Mouse (Mus musculus) liver, embryonic 15.5 days (tissue): ENCODE results near the gene Tmem200a. TPM values are rescaled to one million over a fixed set of nuclear protein-coding genes. Genes with fewer than 3 reads are reported as not detected.

Experiments
- ATAC-seq: fragments of 200-750 bp; cut with Nextera tagmentation; 2 replicates; pipeline ENCODE4 v1.8.0; 2017; ENCODE audit warnings: moderate number of reproducible peaks, mild to moderate bottlenecking, moderate library complexity; ENCODE audit not compliant: insufficient read depth
- H3K27ac ChIP-seq: fragments of 300-500 bp; sonication (generic); replicated peaks from 2 replicates; pipeline ENCODE4 v1.5.1; 2015; ENCODE audit warnings: mild to moderate bottlenecking, inconsistent platforms
- H3K27me3 ChIP-seq: fragments of 300-500 bp; sonication (generic); 2 replicates; pipeline ENCODE4 v1.6.1; 2015; ENCODE audit warnings: mild to moderate bottlenecking, inconsistent platforms
- H3K36me3 ChIP-seq: fragments of 300-500 bp; sonication (generic); replicated peaks from 2 replicates; pipeline ENCODE4 v1.6.1; 2015; ENCODE audit warnings: moderate library complexity, mild to moderate bottlenecking, inconsistent platforms
- H3K4me1 ChIP-seq: fragments of 300-500 bp; sonication (generic); replicated peaks from 2 replicates; pipeline ENCODE4 v1.6.1; 2015; ENCODE audit warnings: inconsistent platforms
- H3K4me2 ChIP-seq: fragments of 300-500 bp; sonication (generic); 2 replicates; pipeline ENCODE4 v1.6.1; 2015; ENCODE audit warnings: moderate library complexity, mild to moderate bottlenecking, inconsistent platforms
- H3K4me3 ChIP-seq: fragments of 300-500 bp; sonication (generic); replicated peaks from 2 replicates; pipeline ENCODE4 v1.5.1; 2015; ENCODE audit warnings: mild to moderate bottlenecking, inconsistent platforms
- H3K9ac ChIP-seq: fragments of 300-500 bp; sonication (generic); 2 replicates; pipeline ENCODE4 v1.6.1; 2015; ENCODE audit warnings: moderate library complexity, mild to moderate bottlenecking, inconsistent platforms
- H3K9me3 ChIP-seq: fragments of 300-500 bp; sonication (generic); replicated peaks from 2 replicates; pipeline ENCODE4 v1.6.1; 2016; ENCODE audit warnings: inconsistent platforms
- WGBS: fragments of 180-500 bp; shearing (Covaris S2); methylation state at CpG from one replicate; pipeline ENCODE4 v1.1.7; 2015; ENCODE audit warnings: mixed read lengths; ENCODE audit not compliant: insufficient replicate concordance; 5-methylcytosine and 5-hydroxymethylcytosine counted together
- polyA plus RNA-seq: library from polyadenylated mRNA; unstranded; fragments of >200 nt; fragmentation: Nextera tagmentation; extraction: Ambion mirVana; gene quantifications from 2 replicates; pipeline ENCODE4 v1.2.1, GENCODE M21; 2015

Tmem200a gene
- polyA plus RNA-seq, result 0.13 and 0.60 TPM in 2 replicates

DNA sequence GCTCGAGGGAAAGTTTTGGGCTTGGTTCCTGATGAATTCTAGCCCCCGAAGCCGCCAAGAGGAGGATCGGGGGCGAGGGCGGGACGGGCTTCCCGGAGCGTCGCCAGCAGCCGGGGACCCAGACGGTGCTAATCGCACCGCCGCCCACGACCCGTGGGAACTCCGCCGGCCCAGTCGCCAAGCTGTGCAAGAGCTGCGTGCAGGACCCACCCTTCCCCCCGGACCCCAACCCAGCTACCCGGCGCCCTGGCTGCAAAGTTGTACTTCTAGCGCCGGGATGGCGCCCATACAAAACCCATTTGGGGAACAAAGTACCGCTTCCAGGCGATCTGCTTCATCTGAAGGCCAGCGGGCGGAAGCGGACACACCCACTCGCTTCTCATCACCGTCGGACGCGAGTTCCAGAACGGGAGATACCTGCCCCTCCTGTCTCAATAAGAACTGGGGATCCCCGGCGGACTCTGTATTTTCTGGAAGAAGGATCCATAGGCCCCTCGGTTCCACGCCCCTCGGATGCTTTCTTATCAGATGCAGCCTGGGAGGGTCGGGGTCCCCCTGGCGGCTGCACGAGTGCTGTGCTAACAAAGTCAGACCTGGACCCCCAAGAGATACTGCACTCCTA is at the start of gene Tmem200a:
TSS of gene Tmem200a (minus strand) at position 532 of the 622 bp plus-strand sequence.
- no peaks in the 10 kb centered on the region for H3K4me1 ChIP-seq
- H3K27ac ChIP-seq, result no peak within 1 kb of the TSS
- no peak for ATAC-seq
- H3K9me3 ChIP-seq, result no peaks in the 10 kb centered on the region
- no peaks in the 10 kb centered on the region for H3K36me3 ChIP-seq
- peak within 1 kb of the TSS; percentile 50 for H3K4me2 ChIP-seq
- H3K9ac ChIP-seq, result no peak within 1 kb of the TSS
- WGBS, result 1% methylated on average over 46 of the region's 46 CpGs
- H3K4me3 ChIP-seq, result peak within 1 kb of the TSS; percentile 34
- peaks cover 31% of the 10 kb centered on the region for H3K27me3 ChIP-seq

DNA sequence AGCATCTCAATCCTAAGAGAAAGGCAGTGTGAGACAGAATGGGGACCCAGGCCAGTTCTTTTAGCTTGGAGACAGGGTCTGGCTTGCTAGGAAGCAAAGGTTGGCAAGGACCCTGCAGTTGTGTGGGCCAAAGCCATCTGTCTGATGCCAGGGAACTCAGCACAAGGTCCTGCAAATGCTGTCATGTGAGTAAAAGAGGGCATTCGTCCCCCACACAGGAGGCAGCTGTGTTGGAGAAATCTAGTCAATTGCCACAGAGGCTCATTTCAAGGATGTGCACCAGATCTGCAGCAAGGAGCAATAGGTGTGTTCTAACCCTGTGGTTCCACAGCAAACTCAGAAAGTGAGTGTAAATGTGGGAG is 41.0 kb upstream of the Tmem200a start:
- ATAC-seq, result no peak
- no peaks in the 10 kb centered on the region for H3K36me3 ChIP-seq
- WGBS, result 45% methylated on average over 1 of the region's 1 CpGs
- no peaks in the 10 kb centered on the region for H3K27me3 ChIP-seq
- no peaks in the 10 kb centered on the region for H3K4me1 ChIP-seq
- H3K4me2 ChIP-seq, result no peak overlapping the region
- no peak overlapping the region for H3K4me3 ChIP-seq
- H3K9ac ChIP-seq, result no peak overlapping the region
- H3K27ac ChIP-seq, result no peak overlapping the region
- no peaks in the 10 kb centered on the region for H3K9me3 ChIP-seq

DNA sequence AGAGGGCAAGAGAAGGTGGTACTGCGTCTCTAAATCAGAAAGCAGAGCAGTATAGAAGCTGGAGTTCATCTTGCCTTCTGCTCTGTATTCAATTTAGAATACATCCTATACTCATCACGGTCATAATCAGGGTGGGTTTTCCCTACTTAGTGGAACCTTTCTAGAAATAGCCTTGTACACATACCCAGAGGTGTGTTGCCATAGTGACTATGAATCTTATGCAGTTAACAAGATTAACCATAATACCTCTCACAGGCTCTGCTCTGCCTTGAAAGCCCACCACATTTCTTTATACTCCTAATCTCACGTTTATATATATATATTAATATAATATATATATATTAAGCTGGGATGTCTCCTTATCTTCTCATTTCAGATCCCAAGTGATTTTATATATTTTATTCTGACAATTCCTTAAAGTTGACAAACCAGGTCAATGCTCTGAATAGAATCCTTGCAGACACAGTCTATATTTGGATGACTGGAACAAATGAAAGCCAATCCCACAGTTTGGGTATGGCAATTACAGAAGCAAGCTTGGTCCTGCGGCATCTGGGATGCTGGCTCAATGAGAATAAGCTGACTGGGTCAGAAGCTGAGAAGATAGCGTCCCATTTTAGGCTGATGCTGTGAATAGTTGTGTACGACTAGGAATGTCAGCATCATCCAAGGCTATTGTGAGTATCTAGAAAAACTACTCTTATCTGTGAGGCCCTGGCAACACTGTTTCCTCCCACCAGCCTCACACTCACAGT is 40.4 kb upstream of the Tmem200a start:
- Histone ChIP-seq H3K27ac (no peak overlapping the region), H3K36me3 (no peaks in the 10 kb centered on the region)
- ATAC-seq, result no peak

DNA sequence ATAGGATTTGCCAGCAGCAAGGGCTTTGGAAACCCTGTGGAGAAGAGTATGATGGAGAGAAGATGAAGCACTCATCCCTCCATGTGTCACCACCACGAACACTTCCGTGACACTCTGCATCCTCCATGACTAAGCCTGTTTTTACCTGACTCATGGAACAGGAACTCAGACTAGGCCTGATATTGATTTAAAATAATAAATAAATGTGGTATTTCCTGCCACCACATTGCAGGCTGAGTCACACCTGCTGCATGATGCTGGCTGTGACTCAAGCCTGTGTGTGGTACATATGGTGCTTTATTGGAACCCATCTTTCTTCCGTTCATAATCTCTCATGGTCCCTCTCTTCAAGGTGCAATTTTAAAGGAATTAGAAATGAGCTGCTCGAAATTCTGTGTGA is 35.6 kb upstream of the Tmem200a start:
- no peaks in the 10 kb centered on the region for H3K27me3 ChIP-seq
- H3K36me3 ChIP-seq, result no peaks in the 10 kb centered on the region
- 54% methylated on average over 4 of the region's 4 CpGs for whole genome bisulfite sequencing
- no peaks in the 10 kb centered on the region for H3K9me3 ChIP-seq
- no peak overlapping the region for H3K4me2 ChIP-seq
- ATAC-seq, result no peak
- no peak overlapping the region for H3K4me3 ChIP-seq
- no peaks in the 10 kb centered on the region for H3K4me1 ChIP-seq
- no peak overlapping the region for H3K27ac ChIP-seq
- H3K9ac ChIP-seq, result no peak overlapping the region

More for the DNA sequence above, 40.4 kb upstream of the Tmem200a start:
- Histone ChIP-seq H3K4me3 (no peak overlapping the region), H3K4me2 (no peak overlapping the region), H3K9ac (no peak overlapping the region), H3K4me1 (no peaks in the 10 kb centered on the region), H3K9me3 (no peaks in the 10 kb centered on the region), H3K27me3 (no peaks in the 10 kb centered on the region)
- WGBS, result 53% methylated on average over 6 of the region's 6 CpGs

DNA sequence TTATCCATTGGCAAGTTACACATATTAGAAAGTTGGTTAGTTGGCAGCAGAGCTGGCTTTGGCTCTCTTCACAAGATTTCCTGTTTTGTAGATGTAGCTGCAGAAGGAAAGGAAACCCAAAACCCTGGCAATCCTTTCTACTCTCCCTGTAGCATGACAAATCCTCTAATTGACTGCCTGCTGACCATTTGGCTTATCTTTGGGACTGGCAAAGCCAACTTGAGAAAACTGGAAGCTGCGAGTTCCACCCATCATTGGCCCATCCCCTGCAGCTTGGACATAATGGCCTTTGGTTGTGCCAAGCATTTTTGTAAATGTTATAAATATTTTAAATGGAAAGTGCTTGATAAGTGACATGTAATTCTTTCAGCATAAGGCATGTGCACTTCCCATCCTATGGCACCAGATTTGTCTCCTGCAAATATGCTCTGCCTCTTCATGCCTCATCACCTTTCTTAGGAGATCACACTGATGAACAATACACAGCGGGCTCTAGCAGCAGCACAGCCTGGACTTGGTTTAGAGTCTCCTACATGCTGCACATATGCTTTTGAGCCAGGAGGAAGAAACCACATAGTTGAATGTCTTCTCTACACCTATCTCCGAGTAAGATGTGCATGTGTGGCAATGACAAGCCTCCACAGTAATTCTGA is 24.6 kb upstream of the Tmem200a start:
- no peaks in the 10 kb centered on the region for H3K9me3 ChIP-seq
- ATAC-seq, result no peak
- 56% methylated on average over 3 of the region's 3 CpGs for WGBS
- no peaks in the 10 kb centered on the region for H3K36me3 ChIP-seq
- H3K4me2 ChIP-seq, result no peak overlapping the region
- no peak overlapping the region for H3K27ac ChIP-seq
- no peak overlapping the region for H3K4me3 ChIP-seq
- H3K9ac ChIP-seq, result no peak overlapping the region
- H3K4me1 ChIP-seq, result no peaks in the 10 kb centered on the region
- no peaks in the 10 kb centered on the region for H3K27me3 ChIP-seq

DNA sequence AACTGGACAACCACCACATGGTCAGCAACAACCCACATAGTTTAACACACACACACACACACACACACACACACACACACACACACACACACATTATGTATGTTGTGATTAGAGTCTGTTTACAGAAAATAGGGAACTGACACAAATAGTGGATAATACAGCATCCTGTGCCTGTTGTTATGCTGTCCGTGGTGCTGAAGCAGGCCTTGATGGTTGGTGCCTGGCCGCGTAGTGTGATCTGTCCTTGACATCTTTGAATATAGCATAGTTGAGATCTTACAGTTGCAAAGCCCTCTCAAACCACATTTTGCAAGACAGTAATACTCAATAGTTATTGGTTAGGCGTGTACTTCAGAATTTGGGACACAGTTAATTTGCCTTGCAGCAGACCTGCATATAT is 3.2 kb upstream of the Tmem200a start:
- whole genome bisulfite sequencing, result 56% methylated on average over 4 of the region's 4 CpGs
- Histone ChIP-seq H3K36me3 (no peaks in the 10 kb centered on the region), H3K27me3 (peaks cover 27% of the 10 kb centered on the region), H3K4me2 (no peak overlapping the region), H3K4me3 (no peak overlapping the region), H3K9ac (no peak overlapping the region), H3K4me1 (no peaks in the 10 kb centered on the region), H3K27ac (no peak overlapping the region), H3K9me3 (no peaks in the 10 kb centered on the region)
- ATAC-seq, result no peak

DNA sequence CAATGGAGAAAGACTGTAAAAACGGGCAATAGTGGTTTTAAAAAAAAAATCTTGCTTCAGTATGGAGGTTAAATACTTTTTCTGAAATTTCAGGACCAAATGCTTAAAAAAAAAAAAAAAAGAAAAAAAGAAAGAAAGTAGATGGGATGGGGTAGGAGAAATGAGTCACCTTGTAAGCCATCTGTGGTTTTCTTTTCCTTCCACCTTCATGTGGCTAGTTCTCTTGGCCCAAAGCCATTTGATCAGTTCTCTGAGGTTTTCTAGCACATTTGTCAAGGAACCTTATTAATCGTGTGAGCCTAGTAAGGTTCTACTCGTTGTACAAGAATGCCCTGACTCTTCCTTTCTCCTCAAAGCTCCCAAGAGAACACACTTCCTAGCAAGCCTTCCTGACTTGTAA is 826 bp upstream of the Tmem200a start:
- 34% methylated on average over 3 of the region's 3 CpGs for WGBS
- no peak overlapping the region for H3K9ac ChIP-seq
- H3K4me3 ChIP-seq, result no peak overlapping the region
- peaks cover 31% of the 10 kb centered on the region for H3K27me3 ChIP-seq
- H3K36me3 ChIP-seq, result no peaks in the 10 kb centered on the region
- no peaks in the 10 kb centered on the region for H3K9me3 ChIP-seq
- no peak overlapping the region for H3K27ac ChIP-seq
- ATAC-seq, result no peak
- no peaks in the 10 kb centered on the region for H3K4me1 ChIP-seq
- H3K4me2 ChIP-seq, result no peak overlapping the region

DNA sequence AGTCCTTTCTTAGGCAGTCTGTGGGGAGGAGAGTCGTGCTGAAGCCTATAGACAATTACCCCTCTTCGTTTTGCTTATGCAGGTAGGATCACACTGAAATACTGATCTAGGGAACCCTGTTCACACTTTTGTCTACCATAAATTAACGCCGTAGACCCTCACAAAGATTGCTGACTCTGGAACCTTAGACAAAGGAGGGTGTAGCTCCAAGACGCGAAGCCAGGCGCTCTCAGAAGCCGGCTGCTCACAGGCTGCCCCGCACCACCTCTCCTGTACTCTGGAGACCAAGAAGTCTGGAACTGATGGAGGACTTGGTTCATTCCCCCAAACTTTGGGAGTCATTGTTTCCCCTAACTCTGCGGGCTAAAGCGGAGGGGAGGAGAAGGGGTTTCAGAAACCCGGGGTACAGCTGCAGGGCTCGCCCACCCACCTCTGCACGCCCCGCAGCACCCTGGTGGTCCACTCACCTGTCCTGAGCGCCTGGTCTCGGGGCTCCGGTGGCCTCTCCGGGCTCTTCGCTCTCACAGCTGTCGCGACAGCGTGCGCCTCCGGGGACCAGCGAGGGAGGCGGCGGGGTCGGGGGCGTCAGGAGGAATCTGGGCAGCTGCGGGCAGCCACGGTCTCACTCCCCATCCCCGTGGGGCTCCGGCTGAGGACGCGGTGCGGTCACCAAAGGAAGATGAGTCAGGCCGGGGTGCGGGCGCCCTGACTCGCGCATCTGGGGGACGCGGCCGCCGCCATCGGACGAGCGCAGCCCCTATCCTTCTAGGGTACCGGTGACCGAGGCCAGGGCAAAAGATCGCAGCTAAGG is 976 bp downstream of the Tmem200a start, which contains the start of gene Gm9767:
TSS of gene Gm9767 (plus strand) at position 585 of the 811 bp plus-strand sequence.
- H3K9ac ChIP-seq, result no peak within 1 kb of the TSS
- no peak for ATAC-seq

DNA sequence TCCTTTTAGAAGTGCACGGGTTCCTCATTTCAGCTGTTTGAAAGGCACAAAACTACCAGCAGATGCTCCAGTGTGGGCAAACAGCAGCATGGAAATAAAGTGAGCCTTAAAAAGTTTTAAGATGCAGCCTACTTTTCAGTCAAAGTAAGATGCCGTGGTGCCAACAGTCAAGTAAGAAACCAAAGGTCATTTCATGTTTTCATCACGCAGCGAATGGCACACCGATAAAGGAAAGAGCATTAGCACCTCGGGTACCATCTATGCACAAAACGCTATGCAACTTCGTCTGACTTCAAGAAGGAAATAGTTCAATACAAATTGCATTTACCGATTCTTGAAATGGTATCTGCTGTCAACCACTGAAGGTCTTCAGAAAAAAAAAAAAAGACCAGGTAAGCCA is 1.9 kb downstream of the Tmem200a start:
- 66% methylated on average over 9 of the region's 9 CpGs for WGBS
- no peak overlapping the region for H3K9ac ChIP-seq
- no peaks in the 10 kb centered on the region for H3K4me1 ChIP-seq
- no peaks in the 10 kb centered on the region for H3K36me3 ChIP-seq
- no peak for ATAC-seq
- no peak overlapping the region for H3K4me2 ChIP-seq
- H3K4me3 ChIP-seq, result no peak overlapping the region
- peaks cover 31% of the 10 kb centered on the region for H3K27me3 ChIP-seq
- no peaks in the 10 kb centered on the region for H3K9me3 ChIP-seq
- H3K27ac ChIP-seq, result no peak overlapping the region

More for the DNA sequence above, 976 bp downstream of the Tmem200a start, which contains the start of gene Gm9767:
- Histone ChIP-seq H3K9me3 (no peaks in the 10 kb centered on the region), H3K36me3 (no peaks in the 10 kb centered on the region), H3K27me3 (peaks cover 31% of the 10 kb centered on the region), H3K4me1 (no peaks in the 10 kb centered on the region), H3K4me3 (peak within 1 kb of the TSS; percentile 34), H3K27ac (no peak within 1 kb of the TSS), H3K4me2 (peak within 1 kb of the TSS; percentile 50)
- 3% methylated on average over 52 of the region's 52 CpGs for WGBS

DNA sequence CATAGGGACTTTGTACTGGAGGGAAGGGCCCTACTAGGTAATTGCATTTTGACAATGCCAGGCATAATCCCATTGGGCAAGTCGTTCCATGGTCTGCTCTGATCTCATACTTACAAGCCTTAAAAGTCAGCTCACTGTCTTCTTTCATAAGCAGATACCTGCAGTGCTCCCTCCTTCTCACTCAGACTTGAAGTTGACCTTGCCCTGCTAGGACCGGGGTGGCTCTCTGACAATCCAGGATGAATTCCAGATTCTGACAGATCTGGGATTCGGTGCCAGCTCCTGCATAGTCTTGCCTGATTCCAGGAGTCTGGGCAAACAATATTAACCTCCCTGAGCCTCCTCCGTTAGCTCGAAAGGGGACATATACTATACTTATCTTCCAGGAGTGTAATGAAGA is 6.9 kb downstream of the Tmem200a start:
- H3K4me2 ChIP-seq, result no peak overlapping the region
- no peak for ATAC-seq

DNA sequence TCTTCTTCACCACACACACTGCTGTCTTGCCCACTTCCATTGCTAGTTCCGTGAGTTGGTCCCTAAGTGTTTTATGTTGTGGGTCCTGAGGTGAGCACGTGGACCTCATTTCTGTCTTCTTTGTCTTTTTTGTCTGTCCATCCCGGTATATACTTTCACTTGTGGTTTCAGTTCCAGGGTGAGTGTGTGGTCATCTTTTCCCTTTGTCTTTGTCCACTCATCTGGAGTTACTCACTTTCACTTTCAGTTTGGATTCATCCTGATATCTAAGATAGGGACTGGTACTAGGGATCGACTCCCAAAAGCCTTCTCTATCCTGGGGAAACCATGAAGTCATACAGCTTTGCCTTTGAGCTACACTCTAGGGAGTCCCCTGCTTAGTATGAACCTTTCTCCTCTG is 15.8 kb downstream of the Tmem200a start:
- no peak overlapping the region for H3K4me2 ChIP-seq
- H3K4me1 ChIP-seq, result no peaks in the 10 kb centered on the region
- H3K4me3 ChIP-seq, result no peak overlapping the region
- H3K27ac ChIP-seq, result no peak overlapping the region
- H3K9me3 ChIP-seq, result no peaks in the 10 kb centered on the region
- ATAC-seq, result no peak
- no peaks in the 10 kb centered on the region for H3K36me3 ChIP-seq
- H3K9ac ChIP-seq, result no peak overlapping the region
- no peaks in the 10 kb centered on the region for H3K27me3 ChIP-seq
- 56% methylated on average over 4 of the region's 4 CpGs for WGBS

More for the DNA sequence above, 6.9 kb downstream of the Tmem200a start:
- no peak overlapping the region for H3K4me3 ChIP-seq
- no peak overlapping the region for H3K27ac ChIP-seq
- H3K9me3 ChIP-seq, result no peaks in the 10 kb centered on the region
- 54% methylated on average over 5 of the region's 5 CpGs for WGBS
- H3K4me1 ChIP-seq, result no peaks in the 10 kb centered on the region
- H3K27me3 ChIP-seq, result peaks cover 3% of the 10 kb centered on the region; the same call in 1 of the 2 replicates
- H3K36me3 ChIP-seq, result no peaks in the 10 kb centered on the region
- H3K9ac ChIP-seq, result no peak overlapping the region
